In genomic region chr16:50430515-50430877, GRCm38 (mm10) we compare ENCODE assay signal across 8 mouse cellular contexts. TPM values are rescaled to one million over a fixed set of nuclear protein-coding genes. Genes with fewer than 3 reads are reported as not detected.
DNase-seq lines count a peak whose midpoint lies in the region; ATAC-seq and TF ChIP-seq lines count a peak whose summit lies in the region.

No protein-coding gene starts in this region.

- TF ChIP-seq POLR2A in spleen, adult 2 months (IDR thresholded peaks at IDR 0.05; ENCODE audit: low read depth, low read length): no peak

- H3K9ac ChIP-seq in forebrain, postnatal 0 days: peak overlapping the region; percentile 74

- 0 out of 2 replicates have a peak, but pooled peaks cover 3% of the 10 kb centered on the region for H3K27me3 ChIP-seq in spleen, adult 2 months (ENCODE audit: control insufficient read depth, insufficient read depth, low read length)
- no peaks in the 10 kb centered on the region for H3K27me3 ChIP-seq in forebrain, postnatal 0 days (ENCODE audit: insufficient read depth, low read length)
- H3K27me3 ChIP-seq in midbrain, embryonic 10.5 days (ENCODE audit: low read depth, poor library complexity, severe bottlenecking): no peaks in the 10 kb centered on the region

- no peaks in the 10 kb centered on the region for H3K36me3 ChIP-seq in spleen, adult 2 months (ENCODE audit: control insufficient read depth, insufficient read depth, low read length)
- H3K36me3 ChIP-seq in forebrain, postnatal 0 days (ENCODE audit: insufficient read depth): no peaks in the 10 kb centered on the region
- H3K36me3 ChIP-seq in midbrain, embryonic 10.5 days: peaks cover 4% of the 10 kb centered on the region; the same call in 1 of the 2 replicates

- DNase-seq in cerebellum, adult 9-11 months: peak; percentile 7
- no peak for DNase-seq in cerebellum, adult 11 months
- peak in 1 of 2 experiments; percentile 34 for DNase-seq in spleen, adult 2 months (ENCODE audit: low read depth in 1 of 2, low spot score in 2 of 2)
- no peak for DNase-seq in spleen, adult 18-20 months
- peak; percentile 40 for DNase-seq in forebrain, postnatal 0 days
- DNase-seq in midbrain, embryonic 10.5 days (ENCODE audit: low spot score): no peak
- no peak for DNase-seq in layer of hippocampus, postnatal 25 days (ENCODE audit: extremely low spot score in 1 of 2, low spot score in 1 of 2)
- DNase-seq in urinary bladder, postnatal 4 days (ENCODE audit: low spot score in 2 of 2): no peak

- H3K9me3 ChIP-seq in forebrain, postnatal 0 days (ENCODE audit: low read length): no peaks in the 10 kb centered on the region
- no peaks in the 10 kb centered on the region for H3K9me3 ChIP-seq in midbrain, embryonic 10.5 days (replicated peaks)

- TF ChIP-seq CTCF in spleen, adult 2 months (IDR thresholded peaks at IDR 0.05; ENCODE audit: extremely low read depth, insufficient read depth, insufficient read length, insufficient replicate concordance): no peak
- no peak for TF ChIP-seq CTCF in forebrain, postnatal 0 days (IDR thresholded peaks at IDR 0.05; ENCODE audit: low read depth)

- no peak for ATAC-seq in forebrain, postnatal 0 days

- H3K27ac ChIP-seq in spleen, adult 2 months (ENCODE audit: insufficient read depth, low read length): no peak overlapping the region
- H3K27ac ChIP-seq in forebrain, postnatal 0 days (ENCODE audit: low read depth, low read length): peak overlapping the region; percentile 70; the same call in 1 of the 2 replicates
- H3K27ac ChIP-seq in midbrain, embryonic 10.5 days (replicated peaks): peak overlapping the region; percentile 96

- 1% methylated on average over 12 of the region's 12 CpGs for WGBS in spleen, adult 2 months
- under 1% methylated on average over 12 of the region's 12 CpGs for WGBS in forebrain, postnatal 0 days
- WGBS in midbrain, embryonic 10.5 days: 0% methylated on average over 12 of the region's 12 CpGs

- H3K4me3 ChIP-seq in spleen, adult 2 months (ENCODE audit: extremely low read depth, insufficient read depth, insufficient read length): peak overlapping the region; percentile 97
- peak overlapping the region; percentile 59 for H3K4me3 ChIP-seq in forebrain, postnatal 0 days (ENCODE audit: low read depth, low read length)
- H3K4me3 ChIP-seq in midbrain, embryonic 10.5 days: peak overlapping the region; percentile 94

- peaks cover 2% of the 10 kb centered on the region for H3K4me1 ChIP-seq in spleen, adult 2 months (ENCODE audit: control insufficient read depth, insufficient read depth, insufficient read length)
- 0 out of 2 replicates have a peak, but pooled peaks cover 4% of the 10 kb centered on the region for H3K4me1 ChIP-seq in forebrain, postnatal 0 days (ENCODE audit: insufficient read depth)
- H3K4me1 ChIP-seq in midbrain, embryonic 10.5 days: peaks cover 22% of the 10 kb centered on the region

- peak overlapping the region; percentile 99 for H3K4me2 ChIP-seq in forebrain, postnatal 0 days (ENCODE audit: low read depth)

RNA-seq across cellular contexts. Expression of gene Bbx, which starts 1.7 kb away (rescaled TPM):
- polyA plus RNA-seq in spleen, adult 2 months (2012; rRNA removed): 3.8 and 4.2 TPM in 2 replicates
- 8.3 and 11.9 TPM in 2 replicates for total RNA-seq in forebrain, postnatal 0 days (2014; rRNA removed)
- polyA plus RNA-seq in forebrain, postnatal 0 days (2015; fragmentation: Nextera tagmentation; extraction: Ambion mirVana): 3.9 and 13.2 TPM in 2 replicates
- 30.0 and 32.8 TPM in 2 replicates for polyA plus RNA-seq in midbrain, embryonic 10.5 days (2016; fragmentation: Nextera tagmentation; extraction: Ambion mirVana)
- total RNA-seq in layer of hippocampus, postnatal 25 days (2021): 10 to 100 TPM; 20.9 to 21.3 TPM

Comparison
In these comparisons a context has a peak if more than half of its experiments do, and no peak if none do; other contexts are left out.
1. DNase-seq: peak in cerebellum, adult 9-11 months (single experiment) and forebrain, postnatal 0 days (single experiment); none in cerebellum, adult 11 months (single experiment), spleen, adult 18-20 months (0 of 2), midbrain, embryonic 10.5 days (single experiment), layer of hippocampus, postnatal 25 days (0 of 2) and urinary bladder, postnatal 4 days (0 of 2).
2. Peak in every context shown above with its lines, with median percentiles within 50 percentile points of each other: H3K4me3 ChIP-seq.